Mouse (Mus musculus): Measurements from ENCODE around the gene Tmem191c. TPM values are rescaled to one million over a fixed set of nuclear protein-coding genes. Genes with fewer than 3 reads are reported as not detected.

Tmem191c gene
- polyA plus RNA-seq, 1 experiment from 2014 or later, result 18.2 TPM

DNA sequence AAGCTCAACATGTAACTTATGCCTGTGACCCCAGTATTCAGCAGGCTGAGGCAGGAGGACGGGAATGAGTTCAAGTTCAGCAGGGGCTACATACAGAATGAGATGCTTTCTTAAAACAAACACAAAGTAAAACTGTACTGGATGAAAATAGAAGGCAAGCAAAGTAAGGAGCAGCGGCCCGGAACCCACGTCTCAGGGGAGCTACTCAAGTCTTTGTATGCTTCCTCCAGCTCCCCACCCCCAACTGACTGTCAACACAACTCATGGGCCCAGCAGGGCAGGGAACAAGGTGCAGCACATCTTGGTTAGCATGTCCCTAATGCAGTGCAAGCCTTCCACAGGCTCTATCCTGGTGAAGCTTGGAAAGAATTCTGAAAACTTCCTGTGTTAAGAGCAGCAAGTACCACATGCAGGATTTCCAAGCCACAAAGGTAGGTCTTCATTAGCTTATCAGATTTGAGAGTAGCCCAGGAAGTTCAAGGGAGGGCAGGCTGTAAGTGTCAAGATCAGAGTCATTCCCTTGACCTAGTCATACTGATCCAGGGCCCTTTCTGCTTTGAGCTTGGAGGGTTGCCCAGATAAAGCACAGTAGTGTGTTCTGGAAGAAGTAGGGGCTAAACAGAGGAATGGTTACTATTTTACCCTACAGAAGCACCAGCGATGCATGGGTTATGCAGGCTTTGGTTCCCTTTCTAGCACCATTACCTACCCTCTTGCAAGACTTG lies 27.8 kb downstream of the Tmem191c start:
- Histone ChIP-seq H3K36me3 (peaks cover 25% of the 10 kb centered on the region; the same call in 1 of the 2 replicates), H3K27ac (no peak overlapping the region), H3K4me3 (replicated peaks) (no peak overlapping the region), H3K4me1 (no peaks in the 10 kb centered on the region), H3K4me2 (no peak overlapping the region), H3K9me3 (no peaks in the 10 kb centered on the region), H3K9ac (no peak overlapping the region), H3K27me3 (replicated peaks) (no peaks in the 10 kb centered on the region)
- 89% methylated on average over 5 of the region's 5 CpGs for WGBS
- ATAC-seq (ENCODE audit: insufficient read depth, low FRiP score, low read depth), result no peak

DNA sequence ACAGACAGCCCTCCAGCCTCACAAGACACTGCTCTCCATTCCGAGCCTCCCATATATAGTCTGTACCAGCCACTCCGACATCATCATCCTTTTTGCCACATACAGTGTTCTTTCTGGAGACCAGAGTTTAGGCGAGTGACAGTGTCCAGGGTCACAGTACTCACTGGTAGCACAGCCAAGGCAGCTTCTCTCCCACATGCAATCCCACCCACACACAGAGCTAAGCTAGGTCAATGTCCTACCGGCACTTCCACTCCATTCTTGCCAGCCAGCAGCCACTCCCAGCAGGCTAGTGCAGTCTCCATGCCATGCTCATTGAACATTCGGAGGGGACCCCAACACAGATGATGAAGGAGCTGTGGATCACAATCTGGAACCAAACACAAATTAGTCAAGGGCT lies 31.6 kb downstream of the Tmem191c start:
- 86% methylated on average over 5 of the region's 5 CpGs for WGBS
- no peak for ATAC-seq (ENCODE audit: insufficient read depth, low FRiP score, low read depth)
- Histone ChIP-seq H3K4me3 (replicated peaks) (no peak overlapping the region), H3K4me1 (no peaks in the 10 kb centered on the region), H3K36me3 (peaks cover 38% of the 10 kb centered on the region), H3K27ac (no peak overlapping the region), H3K27me3 (replicated peaks) (no peaks in the 10 kb centered on the region), H3K4me2 (no peak overlapping the region), H3K9ac (no peak overlapping the region), H3K9me3 (no peaks in the 10 kb centered on the region)

DNA sequence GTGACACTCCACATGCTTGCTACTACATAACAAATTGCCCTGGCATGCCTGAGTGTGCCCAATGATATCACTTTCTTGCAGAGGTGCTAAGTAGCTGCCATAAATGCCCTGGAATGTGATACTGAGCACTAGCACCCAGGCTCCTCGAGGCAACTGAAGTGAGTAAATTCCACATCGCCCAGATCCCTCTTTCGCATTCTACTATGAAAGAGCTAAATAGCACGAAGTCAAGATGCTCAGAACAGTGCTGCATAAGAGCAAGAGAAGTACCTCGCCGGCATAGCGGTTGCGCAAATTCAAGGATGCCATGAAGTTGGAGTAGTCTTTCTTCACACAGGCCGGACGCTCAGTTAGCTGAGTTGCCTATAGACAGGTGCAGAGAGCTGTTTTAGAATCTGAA lies 33.2 kb downstream of the Tmem191c start:
- 95% methylated on average over 10 of the region's 10 CpGs for WGBS

DNA sequence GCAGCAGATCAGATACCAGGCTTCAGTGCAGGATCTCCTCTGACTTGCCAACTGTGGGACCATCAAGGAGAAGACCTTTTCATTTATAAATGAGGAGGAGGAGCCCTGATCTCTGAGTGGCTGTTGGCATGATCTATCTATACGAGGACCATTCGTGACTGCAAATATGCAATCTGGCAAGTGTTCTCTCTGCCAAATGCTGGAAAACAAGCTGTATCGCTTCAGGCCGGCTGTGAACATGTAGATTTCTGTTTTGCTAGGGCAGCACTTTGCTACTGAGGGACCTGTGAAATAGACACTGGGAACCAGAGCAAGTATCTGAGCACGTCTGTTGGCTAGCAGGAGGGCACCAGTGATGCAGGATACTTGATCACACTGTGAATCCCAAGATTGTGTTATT lies 36.7 kb downstream of the Tmem191c start:
- Histone ChIP-seq H3K9me3 (no peaks in the 10 kb centered on the region), H3K4me3 (replicated peaks) (no peak overlapping the region)
- 91% methylated on average over 5 of the region's 5 CpGs for WGBS

More for the DNA sequence above, 33.2 kb downstream of the Tmem191c start:
- Histone ChIP-seq H3K4me2 (no peak overlapping the region), H3K27me3 (replicated peaks) (no peaks in the 10 kb centered on the region), H3K9ac (no peak overlapping the region), H3K4me1 (no peaks in the 10 kb centered on the region), H3K9me3 (no peaks in the 10 kb centered on the region), H3K27ac (no peak overlapping the region), H3K4me3 (replicated peaks) (no peak overlapping the region), H3K36me3 (peaks cover 37% of the 10 kb centered on the region)
- ATAC-seq (ENCODE audit: insufficient read depth, low FRiP score, low read depth), result no peak

DNA sequence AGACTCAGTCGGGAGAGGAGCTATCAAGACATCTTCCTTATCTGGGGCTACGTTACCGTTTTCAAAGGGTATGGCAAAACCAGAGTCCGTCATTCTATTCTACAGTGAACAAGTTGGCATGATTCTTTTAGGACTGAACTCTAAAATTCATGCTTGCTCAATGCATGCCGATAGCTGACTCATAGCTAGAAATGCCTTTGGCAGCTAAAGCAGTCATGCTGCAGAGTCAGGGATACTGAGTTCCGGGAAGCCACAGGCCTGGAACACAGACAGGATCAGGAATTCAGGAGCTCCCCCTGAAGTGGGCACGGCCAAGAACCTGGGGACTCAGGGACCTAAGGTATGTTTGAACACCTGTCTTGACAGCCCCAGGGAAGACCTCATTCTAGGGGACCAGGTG lies 40.7 kb downstream of the Tmem191c start:
- no peak for ATAC-seq (ENCODE audit: insufficient read depth, low FRiP score, low read depth)

More for the DNA sequence above, 36.7 kb downstream of the Tmem191c start:
- no peaks in the 10 kb centered on the region for H3K27me3 ChIP-seq (replicated peaks)
- no peak for ATAC-seq (ENCODE audit: insufficient read depth, low FRiP score, low read depth)
- H3K9ac ChIP-seq, result no peak overlapping the region
- no peak overlapping the region for H3K4me2 ChIP-seq
- no peaks in the 10 kb centered on the region for H3K4me1 ChIP-seq
- no peak overlapping the region for H3K27ac ChIP-seq
- peaks cover 56% of the 10 kb centered on the region for H3K36me3 ChIP-seq

DNA sequence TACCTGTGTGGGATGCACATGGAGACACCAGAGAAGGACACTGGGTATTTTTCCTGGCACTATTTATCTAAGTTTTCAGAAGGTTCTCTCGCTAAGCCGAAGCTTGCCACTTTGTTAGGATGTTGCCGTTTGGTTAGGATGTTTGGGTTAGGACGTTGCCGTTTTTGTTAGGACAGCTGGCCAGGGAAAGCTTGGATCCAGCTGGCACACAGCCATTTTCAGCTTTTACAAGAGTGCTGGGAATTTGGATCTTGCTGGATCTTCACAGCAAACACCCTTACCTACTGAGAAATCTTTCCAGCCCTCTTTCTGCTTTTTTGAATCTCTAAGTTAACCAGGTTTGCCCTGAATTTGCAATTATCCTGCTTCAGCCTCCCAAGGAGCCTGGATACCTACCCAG lies 45.6 kb downstream of the Tmem191c start:
- Histone ChIP-seq H3K4me2 (no peak overlapping the region), H3K4me3 (replicated peaks) (no peak overlapping the region), H3K9me3 (no peaks in the 10 kb centered on the region), H3K9ac (no peak overlapping the region), H3K27ac (no peak overlapping the region), H3K36me3 (peaks cover 22% of the 10 kb centered on the region), H3K4me1 (no peaks in the 10 kb centered on the region), H3K27me3 (replicated peaks) (no peaks in the 10 kb centered on the region)
- WGBS, result 47% methylated on average over 5 of the region's 5 CpGs
- no peak for ATAC-seq (ENCODE audit: insufficient read depth, low FRiP score, low read depth)

More for the DNA sequence above, 40.7 kb downstream of the Tmem191c start:
- Histone ChIP-seq H3K27ac (no peak overlapping the region), H3K27me3 (replicated peaks) (no peaks in the 10 kb centered on the region), H3K36me3 (peaks cover 39% of the 10 kb centered on the region), H3K4me3 (replicated peaks) (no peak overlapping the region), H3K9ac (no peak overlapping the region), H3K4me2 (no peak overlapping the region), H3K9me3 (no peaks in the 10 kb centered on the region), H3K4me1 (no peaks in the 10 kb centered on the region)
- 92% methylated on average over 7 of the region's 7 CpGs for WGBS

DNA sequence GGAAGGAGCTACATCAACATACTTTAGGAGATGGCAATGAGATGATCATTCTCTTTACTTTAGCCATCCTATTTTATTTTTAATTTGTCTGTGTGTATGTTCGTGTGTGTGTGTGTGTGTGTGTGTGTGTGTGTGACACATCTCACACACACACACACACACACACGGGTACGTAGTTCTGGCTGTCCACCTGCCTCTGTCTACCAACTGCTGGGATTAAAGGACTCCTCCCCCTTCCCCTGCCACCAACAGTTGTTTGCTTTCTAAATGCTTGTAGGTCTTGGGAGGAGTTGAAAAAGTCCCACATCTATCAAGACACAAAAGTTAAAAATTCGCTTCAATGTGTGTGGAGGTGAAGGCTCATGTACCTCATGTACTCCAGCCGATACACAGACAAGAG lies 48.9 kb downstream of the Tmem191c start:
- ATAC-seq (ENCODE audit: insufficient read depth, low FRiP score, low read depth), result no peak
- 86% methylated on average over 5 of the region's 5 CpGs for WGBS
- Histone ChIP-seq H3K27ac (no peak overlapping the region), H3K9ac (no peak overlapping the region), H3K4me1 (no peaks in the 10 kb centered on the region), H3K9me3 (no peaks in the 10 kb centered on the region), H3K4me2 (no peak overlapping the region), H3K27me3 (replicated peaks) (no peaks in the 10 kb centered on the region), H3K36me3 (peaks cover 6% of the 10 kb centered on the region; the same call in 1 of the 2 replicates), H3K4me3 (replicated peaks) (no peak overlapping the region)

DNA sequence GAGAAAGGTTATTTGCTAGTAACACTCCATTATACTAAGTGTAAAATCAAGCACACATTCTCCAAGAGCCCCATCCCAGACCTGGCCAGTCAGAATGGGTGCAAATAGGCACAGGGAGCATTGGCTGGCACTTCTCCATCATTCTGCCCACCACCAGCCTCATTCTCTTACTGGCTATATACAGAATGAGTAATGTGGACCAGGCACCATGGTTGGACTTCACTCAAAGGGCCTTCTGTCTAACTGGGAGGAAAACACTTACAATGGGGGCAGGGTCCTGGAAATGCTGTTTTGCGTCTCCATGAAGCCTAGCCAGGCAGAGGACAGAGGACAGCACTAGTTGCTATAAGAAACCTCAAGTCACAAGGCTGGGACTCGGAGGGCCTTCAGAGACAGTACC lies 50.2 kb downstream of the Tmem191c start:
- H3K9ac ChIP-seq, result no peak overlapping the region
- no peak overlapping the region for H3K27ac ChIP-seq
- no peak overlapping the region for H3K4me2 ChIP-seq
- no peaks in the 10 kb centered on the region for H3K27me3 ChIP-seq (replicated peaks)
- H3K9me3 ChIP-seq, result no peaks in the 10 kb centered on the region
- H3K36me3 ChIP-seq, result peaks cover 6% of the 10 kb centered on the region; the same call in 1 of the 2 replicates
- H3K4me3 ChIP-seq (replicated peaks), result no peak overlapping the region
- WGBS, result 80% methylated on average over 2 of the region's 2 CpGs
- ATAC-seq (ENCODE audit: insufficient read depth, low FRiP score, low read depth), result no peak
- no peaks in the 10 kb centered on the region for H3K4me1 ChIP-seq

DNA sequence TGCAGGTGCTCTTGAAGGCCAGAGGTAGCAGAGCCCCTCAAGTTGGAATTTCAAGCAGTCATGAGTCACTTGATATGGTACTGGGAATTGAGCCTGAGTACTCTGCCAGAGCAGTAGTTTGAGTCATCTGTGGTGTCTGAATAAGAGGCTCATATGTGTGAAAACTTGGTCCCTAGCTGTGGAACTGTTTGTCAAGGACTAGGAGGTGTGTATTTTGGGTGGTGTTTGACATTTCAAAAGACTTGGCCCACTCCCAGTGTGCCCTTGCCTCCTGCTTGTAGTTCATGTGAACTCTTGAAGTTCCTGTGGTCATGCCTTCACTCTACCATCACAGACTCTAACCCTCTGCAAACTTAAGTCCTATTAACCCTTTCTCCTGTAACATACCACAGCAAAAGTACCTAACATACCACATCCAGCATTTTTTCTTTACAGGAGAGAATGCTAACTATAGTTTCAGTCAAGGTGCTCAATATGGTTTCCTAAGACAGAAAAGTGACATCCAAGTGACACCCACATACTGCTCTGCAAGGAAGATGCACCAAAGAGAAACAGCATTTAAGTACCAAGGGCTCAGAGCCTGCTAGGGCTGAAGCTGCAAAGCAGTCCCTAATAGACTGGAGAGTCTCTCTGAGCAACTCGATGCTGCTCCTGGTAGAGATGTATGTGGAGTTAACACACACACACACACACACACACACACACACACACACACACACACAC lies 54.1 kb downstream of the Tmem191c start:
- ATAC-seq (ENCODE audit: insufficient read depth, low FRiP score, low read depth), result no peak
- Histone ChIP-seq H3K4me3 (replicated peaks) (no peak overlapping the region), H3K9ac (no peak overlapping the region), H3K9me3 (no peaks in the 10 kb centered on the region), H3K4me2 (no peak overlapping the region), H3K27ac (no peak overlapping the region), H3K36me3 (no peaks in the 10 kb centered on the region), H3K27me3 (replicated peaks) (no peaks in the 10 kb centered on the region), H3K4me1 (no peaks in the 10 kb centered on the region)
- WGBS, result 60% methylated on average over 1 of the region's 1 CpGs

DNA sequence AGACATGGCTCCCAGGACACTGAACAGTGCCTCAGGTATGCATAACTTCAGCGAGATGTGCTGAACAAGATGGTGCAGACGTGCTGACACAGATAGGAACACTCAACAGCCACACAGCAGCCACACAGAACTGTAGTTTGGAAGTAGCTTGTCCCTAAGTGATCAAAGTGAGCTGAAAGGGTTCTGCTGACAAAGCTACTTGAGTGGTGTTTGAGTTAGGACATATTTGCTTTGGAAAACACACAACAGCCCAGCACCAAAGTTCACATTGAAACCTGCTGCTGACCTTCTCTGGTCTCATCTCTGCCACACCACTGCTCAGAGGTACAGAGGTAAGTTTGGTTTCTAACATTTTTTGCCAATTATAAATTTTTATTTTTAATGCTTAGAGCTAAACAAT lies 55.2 kb downstream of the Tmem191c start, which contains the start of gene Serpind1:
Gene Serpind1, plus strand, starts transcription at position 256 of the 400 bp plus-strand sequence.
- no peak within 1 kb of the TSS for H3K4me3 ChIP-seq (replicated peaks)
- no peak within 1 kb of the TSS for H3K27ac ChIP-seq
- no peaks in the 10 kb centered on the region for H3K27me3 ChIP-seq (replicated peaks)
- ATAC-seq (ENCODE audit: insufficient read depth, low FRiP score, low read depth), result no peak
- no peaks in the 10 kb centered on the region for H3K36me3 ChIP-seq
- H3K4me2 ChIP-seq, result no peak within 1 kb of the TSS
- no peaks in the 10 kb centered on the region for H3K4me1 ChIP-seq
- H3K9ac ChIP-seq, result no peak within 1 kb of the TSS
- 55% methylated on average over 2 of the region's 2 CpGs for WGBS
- no peaks in the 10 kb centered on the region for H3K9me3 ChIP-seq

DNA sequence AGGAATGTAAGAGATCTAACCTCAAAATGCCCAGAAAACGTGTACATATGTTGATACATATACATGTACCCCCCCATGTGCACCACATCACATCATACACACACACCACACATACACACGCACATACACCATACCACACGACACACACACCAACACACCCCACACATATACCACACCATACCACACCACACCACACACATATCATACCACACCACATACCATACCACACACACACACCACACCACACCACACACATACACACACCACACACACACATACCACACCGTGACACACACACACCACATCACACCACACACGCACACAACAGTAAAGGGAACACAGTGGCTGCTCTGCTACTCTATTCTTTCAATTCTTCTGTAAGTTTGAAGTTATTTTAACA lies 56.0 kb downstream of the Tmem191c start:
- Histone ChIP-seq H3K27ac (no peak overlapping the region), H3K9ac (no peak overlapping the region), H3K36me3 (no peaks in the 10 kb centered on the region), H3K9me3 (no peaks in the 10 kb centered on the region), H3K4me2 (no peak overlapping the region), H3K27me3 (replicated peaks) (no peaks in the 10 kb centered on the region), H3K4me1 (no peaks in the 10 kb centered on the region), H3K4me3 (replicated peaks) (no peak overlapping the region)
- ATAC-seq (ENCODE audit: insufficient read depth, low FRiP score, low read depth), result no peak
- 91% methylated on average over 5 of the region's 5 CpGs for WGBS
